Mouse (Mus musculus): Measurements from ENCODE around the gene Ccr9. TPM values are rescaled to one million over a fixed set of nuclear protein-coding genes. Genes with fewer than 3 reads are reported as not detected.

Gene Ccr9
- 0.16 and 0.27 TPM in 2 replicates for polyA plus RNA-seq (2015; fragmentation: Nextera tagmentation; extraction: Ambion mirVana)

DNA sequence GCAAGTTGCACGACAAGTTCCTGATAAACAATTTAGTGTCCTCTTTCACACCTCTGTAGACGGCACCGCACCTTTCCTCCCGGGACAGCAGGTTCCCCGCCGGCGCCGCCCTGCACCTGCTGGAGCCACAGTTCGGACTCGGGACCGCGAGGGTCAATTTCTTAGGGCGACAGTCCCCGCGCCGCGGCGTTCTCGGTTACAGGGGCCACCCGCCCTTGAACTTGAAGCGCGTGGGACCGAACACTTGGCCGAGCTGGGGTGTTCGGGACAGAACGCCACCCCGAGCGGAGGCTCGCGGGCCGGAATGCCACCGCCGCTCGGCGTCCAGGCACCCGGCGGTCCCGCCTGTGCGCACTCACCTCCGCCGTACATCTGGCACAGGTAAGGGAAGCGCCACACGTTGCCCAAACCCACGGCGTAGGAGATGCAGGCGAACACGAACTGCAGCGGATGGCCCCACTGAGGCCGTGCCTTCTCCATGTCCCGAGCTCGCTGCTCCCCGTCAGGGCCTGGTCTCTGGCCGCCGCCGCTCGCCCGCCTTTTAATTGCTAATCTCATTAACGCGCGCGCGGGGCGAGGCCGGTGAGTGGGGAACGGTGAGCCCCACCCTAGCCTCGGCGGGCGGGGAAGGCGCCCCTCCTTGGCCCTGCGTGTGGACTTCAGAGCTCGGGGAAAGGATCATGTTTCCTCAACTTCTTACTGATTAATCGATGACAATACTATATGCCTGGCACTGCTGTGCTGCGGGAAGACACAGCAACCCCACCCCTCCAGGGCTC is at the start of gene Ccr9, which contains the start of gene Slc6a20a:
TSS of gene Ccr9 (plus strand) at position 113 of the 779 bp plus-strand sequence.
TSS of gene Slc6a20a (minus strand) at position 559 of the 779 bp plus-strand sequence.
- TF ChIP-seq EP300 (optimal IDR thresholded peaks at IDR 0.05): no peak
- TF ChIP-seq CTCF (IDR thresholded peaks at IDR 0.05; ENCODE audit: low read depth): no peak
- Histone ChIP-seq H3K36me3 (ENCODE audit: control insufficient read depth, insufficient read depth, low read length) (no peaks in the 10 kb centered on the region), H3K27me3 (ENCODE audit: control insufficient read depth, insufficient read depth, low read length) (no peaks in the 10 kb centered on the region; the same call in 1 of the 2 replicates), H3K4me3 (ENCODE audit: low read depth, low read length) (peak within 1 kb of the TSS; percentile 48), H3K4me2 (replicated peaks; ENCODE audit: low read depth) (peak within 1 kb of the TSS; percentile 65), H3K9me3 (ENCODE audit: control insufficient read depth, low read length) (no peaks in the 10 kb centered on the region), H3K4me1 (replicated peaks; ENCODE audit: control insufficient read depth, insufficient read depth) (0 out of 2 replicates have a peak, but pooled peaks cover 2% of the 10 kb centered on the region), H3K9ac (ENCODE audit: low read length) (peak within 1 kb of the TSS; percentile 50), H3K27ac (replicated peaks) (no peak within 1 kb of the TSS)
- under 1% methylated on average over 73 of the region's 73 CpGs for WGBS
- peak; percentile 90 for ATAC-seq (ENCODE audit: low FRiP score, low TSS enrichment)
- DNase-seq (ENCODE audit: low spot score): peak; percentile 87

DNA sequence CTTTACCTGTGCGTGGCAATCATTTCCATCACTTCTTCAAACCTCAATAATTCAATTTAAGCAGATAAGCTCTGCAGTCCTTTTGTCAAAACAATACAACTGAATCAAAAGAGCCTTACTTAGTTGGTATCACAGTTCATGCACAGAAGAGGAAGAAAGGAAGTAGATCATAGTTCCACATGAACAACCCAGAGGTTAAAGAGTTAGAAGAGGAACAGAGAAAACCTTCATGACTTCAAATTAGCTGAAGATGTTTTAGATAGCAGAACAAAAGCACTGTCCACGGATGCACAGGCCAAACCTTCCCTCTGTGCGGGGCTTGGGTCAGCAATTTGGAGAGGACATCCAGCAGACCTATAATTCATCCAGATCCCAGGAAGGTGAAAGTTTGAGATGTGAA is 46.6 kb upstream of the Ccr9 start:
- H3K36me3 ChIP-seq (ENCODE audit: control insufficient read depth, insufficient read depth, low read length): no peaks in the 10 kb centered on the region
- no peaks in the 10 kb centered on the region for H3K4me1 ChIP-seq (replicated peaks; ENCODE audit: control insufficient read depth, insufficient read depth)
- H3K27ac ChIP-seq (replicated peaks): no peak overlapping the region
- ATAC-seq (ENCODE audit: low FRiP score, low TSS enrichment) (no peak), DNase-seq (ENCODE audit: low spot score) (no peak)
- H3K9me3 ChIP-seq (ENCODE audit: control insufficient read depth, low read length): no peaks in the 10 kb centered on the region
- no peak overlapping the region for H3K4me3 ChIP-seq (ENCODE audit: low read depth, low read length)
- WGBS: 80% methylated on average over 3 of the region's 3 CpGs
- H3K27me3 ChIP-seq (ENCODE audit: control insufficient read depth, insufficient read depth, low read length): no peaks in the 10 kb centered on the region
- no peak overlapping the region for H3K9ac ChIP-seq (ENCODE audit: low read length)
- no peak overlapping the region for H3K4me2 ChIP-seq (replicated peaks; ENCODE audit: low read depth)
- no peak for TF ChIP-seq EP300 (optimal IDR thresholded peaks at IDR 0.05)
- TF ChIP-seq CTCF (IDR thresholded peaks at IDR 0.05; ENCODE audit: low read depth): no peak

DNA sequence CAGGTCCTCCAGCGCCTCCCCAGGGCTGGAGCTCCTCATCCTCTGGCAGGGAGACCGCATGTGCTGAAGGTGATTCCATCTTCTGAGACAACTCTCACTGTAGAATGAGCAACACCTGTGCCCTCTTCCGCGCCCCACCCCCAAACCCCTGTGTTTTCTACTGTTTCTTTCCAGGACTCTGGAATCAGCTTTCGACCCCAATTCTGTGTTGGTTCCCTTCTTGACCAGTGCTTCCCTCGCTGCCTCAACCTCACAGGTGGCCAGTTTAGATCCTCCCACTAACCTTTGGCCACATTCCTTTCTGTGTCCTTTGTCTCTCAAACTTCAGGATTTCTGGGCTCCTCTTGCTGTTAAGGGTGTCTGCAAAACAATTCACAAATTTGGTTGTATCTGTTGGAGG is 46.0 kb upstream of the Ccr9 start, which contains the start of gene Slc6a20b:
TSS of gene Slc6a20b (minus strand) at position 285 of the 400 bp plus-strand sequence.
- no peak for ATAC-seq (ENCODE audit: low FRiP score, low TSS enrichment)

DNA sequence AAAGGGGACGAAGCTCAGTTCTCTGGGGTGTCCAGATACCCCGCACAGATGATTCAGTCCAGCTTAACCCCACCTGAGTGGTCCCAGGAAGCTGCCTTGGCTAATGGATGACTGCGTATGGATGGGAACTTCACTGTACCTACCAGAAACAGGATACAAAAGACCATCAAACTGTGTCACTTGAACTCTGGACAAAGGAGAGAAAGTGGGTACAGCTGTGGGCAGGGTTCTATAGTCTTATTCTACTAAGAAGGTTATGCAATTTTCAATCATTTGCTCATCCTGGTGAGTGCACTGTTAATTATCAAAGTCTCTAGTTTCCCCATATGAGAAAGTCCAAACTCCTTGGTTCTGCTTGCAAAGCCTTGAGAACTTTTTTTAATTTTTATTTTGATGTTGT is 45.2 kb upstream of the Ccr9 start:
- H3K36me3 ChIP-seq (ENCODE audit: control insufficient read depth, insufficient read depth, low read length): no peaks in the 10 kb centered on the region
- H3K27ac ChIP-seq (replicated peaks): no peak overlapping the region
- no peaks in the 10 kb centered on the region for H3K27me3 ChIP-seq (ENCODE audit: control insufficient read depth, insufficient read depth, low read length)
- no peaks in the 10 kb centered on the region for H3K4me1 ChIP-seq (replicated peaks; ENCODE audit: control insufficient read depth, insufficient read depth)
- no peak overlapping the region for H3K9ac ChIP-seq (ENCODE audit: low read length)
- H3K4me3 ChIP-seq (ENCODE audit: low read depth, low read length): no peak overlapping the region
- H3K4me2 ChIP-seq (replicated peaks; ENCODE audit: low read depth): no peak overlapping the region
- H3K9me3 ChIP-seq (ENCODE audit: control insufficient read depth, low read length): no peaks in the 10 kb centered on the region
- TF ChIP-seq EP300 (optimal IDR thresholded peaks at IDR 0.05): no peak
- TF ChIP-seq CTCF (IDR thresholded peaks at IDR 0.05; ENCODE audit: low read depth): no peak
- 89% methylated on average over 3 of the region's 3 CpGs for WGBS
- ATAC-seq (ENCODE audit: low FRiP score, low TSS enrichment) (no peak), DNase-seq (ENCODE audit: low spot score) (no peak)

More for the DNA sequence above, 46.0 kb upstream of the Ccr9 start, which contains the start of gene Slc6a20b:
- no peak for DNase-seq (ENCODE audit: low spot score)
- H3K9ac ChIP-seq (ENCODE audit: low read length): no peak within 1 kb of the TSS
- H3K9me3 ChIP-seq (ENCODE audit: control insufficient read depth, low read length): no peaks in the 10 kb centered on the region
- no peak within 1 kb of the TSS for H3K4me3 ChIP-seq (ENCODE audit: low read depth, low read length)
- H3K4me1 ChIP-seq (replicated peaks; ENCODE audit: control insufficient read depth, insufficient read depth): no peaks in the 10 kb centered on the region
- H3K36me3 ChIP-seq (ENCODE audit: control insufficient read depth, insufficient read depth, low read length): no peaks in the 10 kb centered on the region
- TF ChIP-seq EP300 (optimal IDR thresholded peaks at IDR 0.05) (no peak), CTCF (IDR thresholded peaks at IDR 0.05; ENCODE audit: low read depth) (no peak)
- WGBS: 74% methylated on average over 6 of the region's 6 CpGs
- no peak within 1 kb of the TSS for H3K27ac ChIP-seq (replicated peaks)
- H3K27me3 ChIP-seq (ENCODE audit: control insufficient read depth, insufficient read depth, low read length): no peaks in the 10 kb centered on the region
- H3K4me2 ChIP-seq (replicated peaks; ENCODE audit: low read depth): no peak within 1 kb of the TSS

DNA sequence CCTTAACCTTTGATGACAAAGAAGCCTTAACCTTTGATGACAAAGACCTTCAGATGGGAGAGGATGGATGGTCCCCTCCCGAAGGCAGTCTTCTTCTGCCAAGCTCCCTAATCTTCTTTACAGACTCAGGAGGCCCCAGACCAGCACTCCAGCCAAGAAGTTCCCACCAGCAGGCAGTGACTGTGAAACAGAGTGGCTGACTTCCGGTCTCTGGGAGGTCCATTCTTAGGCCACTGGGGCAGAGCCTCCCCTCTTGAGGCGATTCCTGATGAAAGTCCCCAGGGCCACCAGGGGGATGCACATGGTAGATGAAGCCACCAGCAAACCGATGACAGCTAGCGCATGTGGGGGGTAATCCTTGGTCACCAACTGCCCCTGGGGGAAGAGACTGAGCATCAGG is 41.5 kb upstream of the Ccr9 start:
- no peaks in the 10 kb centered on the region for H3K4me1 ChIP-seq (replicated peaks; ENCODE audit: control insufficient read depth, insufficient read depth)
- H3K9ac ChIP-seq (ENCODE audit: low read length): no peak overlapping the region
- no peak overlapping the region for H3K27ac ChIP-seq (replicated peaks)
- no peak for TF ChIP-seq CTCF (IDR thresholded peaks at IDR 0.05; ENCODE audit: low read depth)
- TF ChIP-seq EP300 (optimal IDR thresholded peaks at IDR 0.05): no peak
- no peaks in the 10 kb centered on the region for H3K9me3 ChIP-seq (ENCODE audit: control insufficient read depth, low read length)
- H3K27me3 ChIP-seq (ENCODE audit: control insufficient read depth, insufficient read depth, low read length): no peaks in the 10 kb centered on the region
- 61% methylated on average over 5 of the region's 5 CpGs for WGBS
- DNase-seq (ENCODE audit: low spot score): no peak
- H3K4me3 ChIP-seq (ENCODE audit: low read depth, low read length): no peak overlapping the region
- no peak overlapping the region for H3K4me2 ChIP-seq (replicated peaks; ENCODE audit: low read depth)
- no peaks in the 10 kb centered on the region for H3K36me3 ChIP-seq (ENCODE audit: control insufficient read depth, insufficient read depth, low read length)
- no peak for ATAC-seq (ENCODE audit: low FRiP score, low TSS enrichment)

DNA sequence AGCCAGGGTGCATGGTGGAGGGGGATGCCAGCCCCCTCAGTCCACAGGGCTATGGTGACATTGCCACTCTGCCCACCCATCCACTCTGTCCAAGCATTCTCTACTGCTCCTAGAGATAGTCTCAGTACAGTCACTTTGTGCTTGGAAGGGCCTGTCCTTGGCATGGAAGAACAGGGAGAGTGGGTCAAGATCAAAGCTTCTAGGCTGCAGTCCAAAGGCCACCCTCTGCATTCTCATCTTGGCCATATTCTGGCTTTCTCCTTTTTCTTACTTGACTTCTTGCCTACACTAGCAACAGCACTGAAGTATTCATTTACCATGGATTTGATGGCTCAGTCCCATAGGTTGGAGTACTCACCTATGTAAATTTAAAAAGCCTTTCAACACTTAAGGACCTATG is 40.0 kb upstream of the Ccr9 start:
- TF ChIP-seq EP300 (optimal IDR thresholded peaks at IDR 0.05) (no peak), CTCF (IDR thresholded peaks at IDR 0.05; ENCODE audit: low read depth) (no peak)
- Histone ChIP-seq H3K9ac (ENCODE audit: low read length) (no peak overlapping the region), H3K27ac (replicated peaks) (no peak overlapping the region), H3K9me3 (ENCODE audit: control insufficient read depth, low read length) (no peaks in the 10 kb centered on the region), H3K27me3 (ENCODE audit: control insufficient read depth, insufficient read depth, low read length) (no peaks in the 10 kb centered on the region), H3K4me3 (ENCODE audit: low read depth, low read length) (no peak overlapping the region), H3K4me2 (replicated peaks; ENCODE audit: low read depth) (no peak overlapping the region), H3K4me1 (replicated peaks; ENCODE audit: control insufficient read depth, insufficient read depth) (no peaks in the 10 kb centered on the region), H3K36me3 (ENCODE audit: control insufficient read depth, insufficient read depth, low read length) (no peaks in the 10 kb centered on the region)
- no peak for ATAC-seq (ENCODE audit: low FRiP score, low TSS enrichment)
- no peak for DNase-seq (ENCODE audit: low spot score)

Data from stomach, postnatal 0 days (tissue).